Mouse (Mus musculus) 3T3-L1 (cell line): ENCODE measurements at regions not wholly inside any gene's neighbourhood (a gene's known extent, or its start where the extent isn't known, plus 50 kb on each side); places are given as distances from the start of the nearest gene placed in this dataset.

Experiments used
- DNase-seq: peaks from one replicate; pipeline ENCODE4 v3.0.0-alpha.2; 2015; ENCODE audit warnings: low read depth, low spot score

GRCm38 (mm10) chr7:136348309-136348708 lies 546.1 kb upstream of the Mgmt start:
- DNase-seq = no peak

GRCm38 (mm10) chr7:136349651-136350050 lies 544.8 kb upstream of the Mgmt start:
- no peak for DNase-seq

DNA sequence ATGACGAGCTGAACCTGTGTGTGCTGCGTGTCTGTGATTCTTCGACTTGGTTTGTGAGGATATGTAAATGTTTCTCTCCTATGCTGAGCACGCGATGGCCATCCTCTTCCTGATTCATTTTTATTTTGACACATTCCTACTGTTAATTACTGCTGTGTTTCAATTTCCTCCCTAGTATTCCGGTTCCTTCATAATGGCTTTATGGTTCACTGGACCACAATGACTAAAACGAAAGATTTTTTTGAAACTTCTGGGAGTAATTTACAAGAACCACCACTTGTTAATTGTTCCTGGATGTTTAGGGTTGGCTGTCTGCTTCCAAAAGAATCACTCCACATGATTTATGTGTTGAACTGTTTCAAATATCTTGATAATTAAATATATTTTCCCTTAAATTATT lies 537.4 kb upstream of the Mgmt start:
- no peak for DNase-seq

DNA sequence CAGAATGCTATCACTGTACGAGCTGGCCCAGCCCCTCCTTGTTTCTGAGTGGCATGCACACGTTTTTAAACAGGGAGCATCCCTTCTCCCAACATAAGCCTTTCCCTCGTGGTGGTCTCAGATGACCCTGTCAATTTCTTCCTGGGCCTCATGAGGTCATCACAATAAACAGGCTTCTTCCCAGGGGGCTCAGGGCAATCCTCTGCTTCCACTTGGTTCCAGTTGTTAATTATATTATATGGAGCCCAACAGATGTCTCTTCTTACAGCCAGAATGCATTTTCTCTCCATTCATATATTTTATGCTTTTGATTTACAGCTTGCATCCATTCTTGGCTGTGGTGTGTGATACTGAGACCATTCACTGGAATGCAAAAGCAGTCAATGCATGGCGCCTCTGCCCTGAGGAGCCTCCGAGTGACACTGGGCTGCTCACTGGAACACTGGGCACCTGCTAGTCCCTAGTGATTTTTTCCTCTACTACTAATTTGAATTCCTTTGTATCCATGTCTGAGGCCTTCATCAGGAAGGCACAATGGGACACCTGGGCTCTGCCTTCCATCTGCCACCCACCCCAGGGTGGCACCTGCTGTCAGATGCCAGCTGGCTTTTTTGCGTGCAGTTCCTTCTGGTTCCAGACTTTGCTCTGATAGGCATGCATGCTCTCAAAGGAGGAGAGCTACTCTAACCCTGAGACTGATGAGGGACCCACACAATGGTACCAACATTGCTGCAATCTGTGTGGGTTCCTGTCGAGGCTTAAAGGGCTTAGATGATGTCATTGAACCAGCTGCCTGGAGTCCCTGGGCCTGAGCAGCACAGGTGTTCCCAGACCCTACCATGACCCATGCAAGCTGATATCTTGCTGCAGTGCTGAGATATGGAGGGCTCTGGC lies 528.8 kb upstream of the Mgmt start:
- DNase-seq = no peak

GRCm38 (mm10) chr7:136377259-136377658 lies 517.2 kb upstream of the Mgmt start:
- no peak for DNase-seq

- no peak for DNase-seq
Measured at GRCm38 (mm10) chr7:136377742-136378141, 516.7 kb upstream of the Mgmt start.

DNA sequence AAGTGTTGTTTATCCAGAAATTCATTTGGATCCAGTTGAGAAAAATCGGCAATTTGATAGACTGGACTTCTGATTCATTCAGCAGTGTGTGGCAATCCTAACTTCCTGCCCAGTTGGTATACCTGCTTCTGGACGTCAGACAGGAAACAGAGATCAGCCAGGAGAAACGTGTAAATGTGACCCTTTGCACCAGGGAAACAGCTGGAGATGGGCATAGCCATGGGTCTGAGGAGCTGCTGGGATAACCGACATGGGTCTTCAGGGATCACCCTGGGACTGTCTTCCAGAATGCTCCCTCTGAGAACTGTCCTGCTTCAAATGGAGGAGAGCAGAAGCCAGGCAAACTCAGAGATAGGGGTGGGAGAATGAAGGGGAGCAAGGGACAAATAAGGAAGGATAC lies 516.1 kb upstream of the Mgmt start:
- no peak for DNase-seq

GRCm38 (mm10) chr7:136379319-136379718 lies 515.1 kb upstream of the Mgmt start:
- no peak for DNase-seq

GRCm38 (mm10) chr7:136379741-136380140 lies 514.7 kb upstream of the Mgmt start:
- DNase-seq = no peak

GRCm38 (mm10) chr7:136383296-136383695 lies 511.1 kb upstream of the Mgmt start:
- DNase-seq = no peak

- no peak for DNase-seq
Measured at GRCm38 (mm10) chr7:136387736-136388135, 506.7 kb upstream of the Mgmt start.

DNA sequence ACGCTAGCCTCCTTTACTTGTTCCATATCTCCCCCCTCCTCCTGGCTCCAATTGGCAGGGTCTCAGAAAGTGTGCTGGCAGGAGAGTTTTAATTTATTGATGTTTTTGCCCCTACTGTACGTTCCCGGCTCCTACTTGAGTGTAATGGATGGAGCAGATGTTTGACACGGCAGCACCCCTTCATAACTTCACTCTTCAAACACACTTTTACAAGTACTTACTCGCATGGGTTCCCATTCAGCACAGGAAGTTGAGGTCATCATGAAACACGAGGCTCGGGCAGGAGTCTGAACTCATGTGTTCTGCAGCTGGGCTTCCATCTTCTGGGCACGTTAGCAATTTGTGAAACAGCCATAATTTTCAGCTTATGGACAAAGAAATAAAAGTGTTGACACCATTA lies 504.3 kb upstream of the Mgmt start:
- no peak for DNase-seq

GRCm38 (mm10) chr7:136393454-136393853 lies 501.0 kb upstream of the Mgmt start:
- DNase-seq = no peak

- DNase-seq = no peak
Measured at GRCm38 (mm10) chr7:136395838-136396237, 498.6 kb upstream of the Mgmt start.

DNA sequence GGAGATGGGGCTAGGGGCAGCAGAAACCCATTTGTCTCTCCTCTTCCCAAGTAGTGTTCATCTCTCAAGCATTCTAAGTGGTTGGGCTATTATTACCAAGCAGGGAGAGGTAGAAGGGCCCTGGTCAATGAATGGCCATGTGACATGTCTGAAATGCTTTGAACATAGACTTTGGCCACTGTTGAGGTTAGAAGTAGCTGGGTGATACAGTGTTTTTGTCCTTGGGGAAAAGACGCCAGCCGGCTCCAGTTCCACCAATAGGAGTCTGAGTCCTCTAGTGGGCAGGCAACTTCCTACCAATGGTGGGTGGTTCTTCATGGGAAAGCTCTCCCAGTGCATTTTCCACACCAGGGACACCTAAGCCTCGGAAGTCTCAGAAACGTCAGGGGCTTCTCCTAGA lies 497.3 kb upstream of the Mgmt start:
- no peak for DNase-seq

DNA sequence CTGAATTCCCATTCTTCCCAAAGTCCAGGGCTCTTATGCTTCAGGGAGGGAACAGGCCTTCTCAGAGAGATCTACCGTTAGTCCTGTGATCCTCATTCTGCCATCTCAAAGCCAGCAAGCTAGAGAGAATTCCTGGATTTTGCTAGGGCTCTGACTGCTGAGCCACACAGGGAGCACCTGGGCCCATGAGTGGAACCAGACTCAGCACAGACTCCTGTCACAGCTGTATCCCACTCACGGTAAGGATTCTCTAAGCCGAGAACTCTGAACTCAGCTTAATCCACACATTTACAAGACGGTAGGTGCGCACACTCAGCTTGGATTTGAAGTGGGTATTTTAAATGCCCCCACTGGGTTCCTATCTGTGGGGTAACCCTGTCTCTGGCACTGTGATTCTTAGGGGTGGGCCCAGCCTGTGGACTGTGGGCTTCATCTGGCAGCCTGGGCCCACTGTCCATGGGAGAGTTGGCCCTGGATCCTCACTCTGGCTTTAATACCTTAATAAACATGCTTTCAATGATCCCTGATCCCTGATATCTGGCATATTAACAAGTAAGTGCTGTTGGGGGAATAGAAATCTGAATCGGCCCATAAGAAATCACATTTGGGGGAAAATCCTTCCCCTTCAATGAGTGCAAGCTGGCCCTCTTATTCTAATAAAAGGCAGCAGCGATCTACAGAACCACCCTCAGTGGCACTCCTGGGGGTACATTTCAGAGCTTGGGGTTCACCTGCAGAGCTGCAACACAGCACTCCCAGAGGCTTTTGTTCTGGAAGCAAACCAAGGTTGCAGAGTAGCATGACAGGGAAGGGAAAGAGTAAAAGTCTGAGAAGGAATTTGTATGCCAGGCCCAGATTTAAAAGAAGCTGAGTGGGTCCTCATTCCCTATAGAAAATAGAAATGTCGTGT lies 491.5 kb upstream of the Mgmt start:
- no peak for DNase-seq

DNA sequence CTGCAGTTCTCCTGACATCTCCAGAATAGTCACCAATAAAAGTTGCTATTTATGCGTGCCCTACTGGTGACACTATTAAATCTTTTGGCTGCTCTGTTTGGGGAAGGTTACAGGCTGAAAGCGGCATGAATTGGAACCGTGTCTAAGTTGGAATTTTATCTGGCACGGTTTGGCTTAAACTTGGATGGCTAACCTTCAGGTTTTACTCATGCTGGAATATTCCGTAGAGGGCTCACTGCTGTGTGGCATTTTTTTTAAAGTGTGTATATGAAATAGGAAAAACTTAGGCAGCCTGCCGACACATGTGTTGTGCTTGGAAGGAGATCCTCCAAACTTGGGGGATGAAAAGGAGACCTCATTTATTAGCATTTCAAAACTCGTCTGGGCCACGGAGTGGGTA lies 489.0 kb upstream of the Mgmt start:
- no peak for DNase-seq

DNA sequence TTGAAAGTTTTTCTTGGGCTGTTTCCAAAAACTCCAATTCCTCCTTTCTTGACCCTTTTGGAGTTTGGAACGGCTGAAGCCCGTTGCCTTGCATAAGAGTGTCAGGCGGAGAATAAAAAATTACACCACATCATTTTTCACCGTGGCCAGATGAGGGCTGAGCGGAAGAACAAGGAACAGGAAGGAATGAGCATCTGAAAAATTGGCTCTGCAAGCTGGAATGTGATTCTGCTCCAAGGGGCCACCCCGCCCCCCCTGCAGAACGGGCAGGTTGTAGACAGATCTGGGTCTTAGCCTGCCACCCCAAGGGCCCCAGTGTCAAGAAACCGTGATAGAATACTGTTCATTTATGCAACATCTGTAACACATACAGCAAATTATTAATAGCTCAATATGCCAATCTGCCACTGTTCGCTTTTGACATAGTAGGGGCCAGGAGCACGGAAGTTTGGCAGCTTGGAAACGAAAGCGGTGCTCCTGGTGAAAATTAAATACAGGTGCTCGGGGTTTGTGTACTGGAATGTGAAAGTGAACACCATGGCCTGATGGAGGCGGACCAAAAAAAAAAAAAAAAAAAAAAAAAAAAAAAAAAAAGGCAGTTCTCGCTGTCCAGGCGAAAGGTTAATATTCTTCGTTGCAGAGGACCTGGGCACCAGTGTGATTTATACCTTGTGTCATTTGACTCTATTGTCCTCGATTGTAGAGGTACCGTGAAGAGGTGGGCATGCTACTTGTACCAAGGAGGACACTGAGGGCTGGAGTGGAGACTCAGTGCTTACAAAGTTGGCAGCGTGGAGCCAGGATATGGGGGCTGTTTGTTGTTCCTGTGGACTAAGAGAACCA lies 487.9 kb upstream of the Mgmt start:
- no peak for DNase-seq

DNA sequence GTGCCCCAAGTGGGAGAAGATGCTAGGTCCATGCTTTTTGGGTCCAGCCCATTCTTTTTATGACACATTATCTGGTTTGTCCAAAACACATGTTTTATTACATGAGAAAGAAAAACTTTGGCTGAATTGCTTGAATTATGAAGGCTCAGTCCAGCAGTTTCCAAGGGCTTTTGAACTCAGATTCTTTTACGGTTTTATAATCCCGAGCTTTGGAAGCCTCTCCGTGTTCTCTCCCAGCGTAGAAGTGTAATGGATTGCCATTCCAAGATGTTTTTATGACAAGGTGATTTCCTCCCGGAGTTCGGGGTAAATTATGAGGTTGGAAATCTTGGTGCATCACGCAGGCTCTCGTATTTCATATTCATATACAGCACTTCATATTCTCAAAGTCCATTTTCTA lies 479.6 kb upstream of the Mgmt start:
- DNase-seq = no peak

- DNase-seq = no peak
Measured at GRCm38 (mm10) chr7:136417327-136417726, 477.1 kb upstream of the Mgmt start.

DNA sequence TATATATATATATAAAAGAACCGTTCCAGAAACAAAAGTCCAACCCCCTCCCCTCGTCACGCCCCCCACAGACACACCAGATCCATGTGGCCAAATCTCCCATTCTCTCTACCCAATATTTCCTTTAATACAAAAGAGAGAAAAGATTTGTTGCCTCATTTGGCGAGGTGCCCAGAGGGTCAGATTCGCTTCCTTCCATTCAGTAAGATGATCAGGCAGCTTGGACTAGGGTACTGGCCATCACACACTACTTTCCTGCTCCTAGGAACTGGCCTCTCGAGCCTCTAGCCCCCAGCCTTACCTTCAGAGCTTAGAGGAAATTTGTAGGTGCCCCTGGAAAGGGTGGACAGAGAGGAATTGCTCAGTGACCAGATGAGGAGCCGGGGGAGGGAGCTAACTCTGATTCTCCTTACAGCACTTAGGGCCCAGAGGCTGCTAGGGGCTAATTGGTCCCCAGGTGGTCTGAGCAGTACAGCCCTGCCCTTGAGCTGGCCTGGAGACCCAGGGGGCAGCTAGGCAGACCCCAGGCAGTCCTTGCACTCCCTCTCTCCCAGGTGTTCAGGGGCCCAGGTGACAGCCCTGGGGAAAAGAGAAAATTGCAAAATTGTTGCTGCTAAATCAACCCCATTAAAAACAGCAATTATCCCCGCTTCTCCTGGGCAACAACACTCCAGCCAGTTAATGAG lies 470.4 kb upstream of the Mgmt start:
- no peak for DNase-seq
